Mouse (Mus musculus): Measurements from ENCODE around the gene Lmx1a. TPM values are rescaled to one million over a fixed set of nuclear protein-coding genes. Genes with fewer than 3 reads are reported as not detected.

The Lmx1a gene
- polyA plus RNA-seq, 1 experiment from 2014 or later: 18.7 TPM

DNA sequence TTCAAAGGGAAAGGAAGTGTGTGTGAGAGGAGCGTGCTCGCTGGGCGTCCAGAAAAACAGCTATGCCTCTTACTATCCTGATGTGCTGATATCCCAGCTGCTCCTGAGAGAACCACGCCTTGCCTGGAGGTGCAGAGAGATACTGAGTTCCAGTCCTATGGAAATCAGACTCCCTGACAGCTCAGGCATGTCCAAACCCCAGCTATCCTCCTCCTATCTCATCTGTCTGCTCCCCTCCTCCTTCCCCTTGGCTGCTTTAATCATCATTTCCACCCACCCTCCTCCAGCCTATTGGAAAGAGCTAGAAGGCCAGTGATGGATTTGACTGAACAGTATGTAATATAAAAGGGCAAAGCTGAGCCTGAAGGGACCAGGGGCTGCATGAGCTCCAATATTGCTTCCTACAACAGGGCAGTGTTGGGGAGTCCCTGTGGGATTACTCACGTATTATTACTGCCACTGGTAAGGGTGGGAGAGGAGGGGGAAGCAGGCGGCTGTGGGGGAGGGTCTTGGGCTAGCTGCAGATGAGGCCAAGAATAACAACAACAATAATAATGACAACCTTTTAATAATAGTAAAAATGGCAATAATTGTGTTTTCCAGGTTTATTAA is 26.8 kb downstream of the Lmx1a start:
- H3K4me1 ChIP-seq (ENCODE audit: control insufficient read depth, insufficient read depth, low read length): peaks cover 6% of the 10 kb centered on the region
- no peaks in the 10 kb centered on the region for H3K36me3 ChIP-seq (ENCODE audit: control insufficient read depth, insufficient read depth, low read length)
- no peak overlapping the region for H3K9ac ChIP-seq (ENCODE audit: low read length)
- H3K4me2 ChIP-seq: no peak overlapping the region
- peak; percentile 59; the same call in 1 of the 2 replicates for ATAC-seq (ENCODE audit: low FRiP score)
- 0 out of 2 replicates have a peak, but pooled peaks cover 3% of the 10 kb centered on the region for H3K27me3 ChIP-seq (ENCODE audit: control insufficient read depth, insufficient read depth, low read length)
- H3K27ac ChIP-seq (ENCODE audit: low read depth, low read length): no peak overlapping the region
- no peaks in the 10 kb centered on the region for H3K9me3 ChIP-seq (ENCODE audit: control insufficient read depth, low read length)
- no peak overlapping the region for H3K4me3 ChIP-seq (ENCODE audit: low read depth, low read length)
- DNase-seq (ENCODE audit: low spot score, missing footprints): no peak
- WGBS: 30% methylated on average over 6 of the region's 6 CpGs

DNA sequence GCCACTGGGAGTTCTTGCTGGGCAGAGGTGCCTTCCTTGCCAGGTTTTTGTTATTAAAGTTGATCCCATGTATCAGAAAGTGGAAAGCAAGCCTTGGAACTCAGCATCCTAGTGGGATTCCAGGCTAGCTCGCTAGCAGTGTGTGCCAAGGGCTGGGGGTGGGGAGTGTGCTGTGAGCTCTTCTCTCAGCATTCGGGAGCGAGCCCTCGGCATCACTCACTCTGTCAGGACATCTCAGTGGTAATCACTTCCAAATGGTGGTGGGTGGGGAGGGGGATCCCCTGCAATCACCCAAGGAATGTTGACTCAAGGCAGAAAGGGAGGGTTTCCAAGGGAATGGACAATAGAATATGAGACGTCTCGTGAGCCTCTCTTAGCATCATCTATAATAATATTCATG is 45.4 kb downstream of the Lmx1a start:
- 15% methylated on average over 6 of the region's 6 CpGs for WGBS

DNA sequence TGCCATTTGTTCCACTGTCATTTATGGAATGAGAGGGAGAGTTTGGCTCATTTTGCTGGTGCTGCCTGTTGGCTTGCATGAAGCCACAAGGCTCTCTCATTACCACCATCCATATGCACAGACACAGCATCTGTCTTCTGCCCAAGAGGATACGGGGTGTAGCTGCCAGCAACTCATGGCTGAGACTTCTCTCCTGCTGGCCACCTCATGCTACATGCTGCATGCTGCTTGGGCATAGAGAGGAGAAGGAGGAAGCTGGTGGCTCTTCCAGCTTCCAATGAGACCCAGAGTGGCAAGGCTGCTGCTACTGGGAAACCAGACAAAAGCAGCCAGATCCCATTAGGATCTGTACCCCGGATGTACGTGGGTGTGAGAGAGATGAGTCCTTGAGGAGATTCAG is 47.8 kb downstream of the Lmx1a start:
- 81% methylated on average over 3 of the region's 3 CpGs for WGBS
- Histone ChIP-seq H3K36me3 (ENCODE audit: control insufficient read depth, insufficient read depth, low read length) (no peaks in the 10 kb centered on the region), H3K9me3 (ENCODE audit: control insufficient read depth, low read length) (no peaks in the 10 kb centered on the region)

More for the DNA sequence above, 45.4 kb downstream of the Lmx1a start:
- Histone ChIP-seq H3K36me3 (ENCODE audit: control insufficient read depth, insufficient read depth, low read length) (no peaks in the 10 kb centered on the region), H3K27me3 (ENCODE audit: control insufficient read depth, insufficient read depth, low read length) (no peaks in the 10 kb centered on the region; the same call in 1 of the 2 replicates), H3K27ac (ENCODE audit: low read depth, low read length) (no peak overlapping the region), H3K4me2 (no peak overlapping the region), H3K4me1 (ENCODE audit: control insufficient read depth, insufficient read depth, low read length) (peaks cover 6% of the 10 kb centered on the region), H3K9me3 (ENCODE audit: control insufficient read depth, low read length) (no peaks in the 10 kb centered on the region), H3K4me3 (ENCODE audit: low read depth, low read length) (no peak overlapping the region), H3K9ac (ENCODE audit: low read length) (no peak overlapping the region)
- DNase-seq (ENCODE audit: low spot score, missing footprints): no peak
- ATAC-seq (ENCODE audit: low FRiP score): no peak

DNA sequence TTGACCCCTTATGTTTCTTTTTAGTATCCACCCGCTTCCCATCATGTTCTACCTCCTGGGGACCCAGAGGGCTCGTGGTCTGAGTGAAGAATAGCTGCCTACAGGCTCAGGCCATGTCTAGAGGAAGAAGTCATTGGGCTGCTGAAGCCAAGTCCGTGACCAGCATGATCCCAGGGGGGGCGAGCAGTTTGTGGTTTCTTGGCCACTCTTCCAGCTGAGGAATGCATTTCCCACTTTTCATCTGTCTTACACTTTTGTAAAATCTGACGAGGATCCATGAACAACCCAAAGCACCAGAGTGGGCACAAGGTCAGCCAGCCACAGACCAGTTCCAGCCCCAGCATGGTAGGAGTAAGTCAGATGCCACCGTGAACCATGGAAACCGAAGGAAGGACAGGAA is 50.2 kb downstream of the Lmx1a start:
- 88% methylated on average over 7 of the region's 7 CpGs for WGBS
- Histone ChIP-seq H3K4me3 (ENCODE audit: low read depth, low read length) (no peak overlapping the region), H3K9me3 (ENCODE audit: control insufficient read depth, low read length) (no peaks in the 10 kb centered on the region), H3K9ac (ENCODE audit: low read length) (no peak overlapping the region), H3K4me2 (no peak overlapping the region), H3K27me3 (ENCODE audit: control insufficient read depth, insufficient read depth, low read length) (no peaks in the 10 kb centered on the region), H3K27ac (ENCODE audit: low read depth, low read length) (no peak overlapping the region), H3K36me3 (ENCODE audit: control insufficient read depth, insufficient read depth, low read length) (no peaks in the 10 kb centered on the region), H3K4me1 (ENCODE audit: control insufficient read depth, insufficient read depth, low read length) (peaks cover 1% of the 10 kb centered on the region)
- ATAC-seq (ENCODE audit: low FRiP score) (no peak), DNase-seq (ENCODE audit: low spot score, missing footprints) (no peak)

More for the DNA sequence above, 47.8 kb downstream of the Lmx1a start:
- Histone ChIP-seq H3K4me2 (no peak overlapping the region), H3K4me3 (ENCODE audit: low read depth, low read length) (no peak overlapping the region), H3K27me3 (ENCODE audit: control insufficient read depth, insufficient read depth, low read length) (no peaks in the 10 kb centered on the region; the same call in 1 of the 2 replicates), H3K27ac (ENCODE audit: low read depth, low read length) (no peak overlapping the region), H3K9ac (ENCODE audit: low read length) (no peak overlapping the region), H3K4me1 (ENCODE audit: control insufficient read depth, insufficient read depth, low read length) (peaks cover 6% of the 10 kb centered on the region)
- no peak for DNase-seq (ENCODE audit: low spot score, missing footprints)
- ATAC-seq (ENCODE audit: low FRiP score): no peak

GRCm38 (mm10) chr1:167746676-167747075 is 57.6 kb downstream of the Lmx1a start:
- Histone ChIP-seq H3K4me2 (no peak overlapping the region), H3K4me3 (ENCODE audit: low read depth, low read length) (no peak overlapping the region), H3K9me3 (ENCODE audit: control insufficient read depth, low read length) (no peaks in the 10 kb centered on the region), H3K4me1 (ENCODE audit: control insufficient read depth, insufficient read depth, low read length) (no peaks in the 10 kb centered on the region), H3K36me3 (ENCODE audit: control insufficient read depth, insufficient read depth, low read length) (no peaks in the 10 kb centered on the region), H3K27ac (ENCODE audit: low read depth, low read length) (no peak overlapping the region), H3K27me3 (ENCODE audit: control insufficient read depth, insufficient read depth, low read length) (no peaks in the 10 kb centered on the region), H3K9ac (ENCODE audit: low read length) (no peak overlapping the region)
- DNase-seq (ENCODE audit: low spot score, missing footprints) (no peak), ATAC-seq (ENCODE audit: low FRiP score) (no peak)
- 49% methylated on average over 6 of the region's 6 CpGs for WGBS

DNA sequence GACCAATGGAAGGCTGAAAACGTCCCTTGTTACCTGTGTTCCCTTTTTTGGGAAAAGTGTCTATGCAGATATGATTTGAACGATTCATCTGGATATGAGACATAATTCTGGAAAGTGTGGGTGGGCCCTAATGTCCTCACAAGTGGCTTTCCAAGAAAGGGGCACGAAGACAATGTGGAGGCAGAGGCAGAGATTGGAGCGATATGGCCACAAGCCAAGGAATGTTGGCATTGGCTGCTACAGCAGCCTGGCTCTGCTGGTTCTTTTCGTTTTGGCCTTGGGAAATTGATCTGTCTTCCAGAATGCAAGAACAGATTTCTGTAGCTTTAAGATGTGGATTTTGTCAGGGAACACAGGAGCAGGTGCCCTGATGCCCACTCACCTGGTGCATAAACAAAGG is 63.6 kb downstream of the Lmx1a start:
- no peak overlapping the region for H3K27ac ChIP-seq (ENCODE audit: low read depth, low read length)
- H3K4me2 ChIP-seq: no peak overlapping the region
- H3K36me3 ChIP-seq (ENCODE audit: control insufficient read depth, insufficient read depth, low read length): no peaks in the 10 kb centered on the region
- H3K27me3 ChIP-seq (ENCODE audit: control insufficient read depth, insufficient read depth, low read length): peaks cover 14% of the 10 kb centered on the region
- DNase-seq (ENCODE audit: low spot score, missing footprints) (no peak), ATAC-seq (ENCODE audit: low FRiP score) (no peak)
- H3K9me3 ChIP-seq (ENCODE audit: control insufficient read depth, low read length): no peaks in the 10 kb centered on the region
- no peaks in the 10 kb centered on the region for H3K4me1 ChIP-seq (ENCODE audit: control insufficient read depth, insufficient read depth, low read length)
- no peak overlapping the region for H3K9ac ChIP-seq (ENCODE audit: low read length)
- H3K4me3 ChIP-seq (ENCODE audit: low read depth, low read length): no peak overlapping the region
- 88% methylated on average over 5 of the region's 5 CpGs for WGBS

DNA sequence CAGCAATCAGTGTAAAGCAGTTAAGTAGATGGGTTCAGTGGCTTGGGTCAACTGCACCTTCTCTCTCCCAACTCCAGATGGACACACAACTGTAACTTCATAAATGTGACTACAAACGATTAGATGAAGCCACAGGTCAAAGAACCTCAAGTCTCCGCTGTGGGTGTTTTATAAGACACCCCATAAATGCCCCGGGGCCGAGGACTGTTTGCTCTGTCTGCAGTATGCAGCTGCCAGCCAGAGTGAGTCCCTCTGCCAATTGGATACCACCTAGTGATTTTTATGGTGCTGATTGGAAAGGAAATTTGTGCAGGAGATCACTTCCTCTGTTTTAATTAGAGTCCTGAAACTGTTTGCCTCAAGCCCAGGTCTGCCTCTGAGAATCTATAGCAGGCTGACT is 65.0 kb downstream of the Lmx1a start:
- Histone ChIP-seq H3K27me3 (ENCODE audit: control insufficient read depth, insufficient read depth, low read length) (peaks cover 26% of the 10 kb centered on the region), H3K4me1 (ENCODE audit: control insufficient read depth, insufficient read depth, low read length) (peaks cover 2% of the 10 kb centered on the region; the same call in 1 of the 2 replicates), H3K4me2 (no peak overlapping the region), H3K27ac (ENCODE audit: low read depth, low read length) (no peak overlapping the region), H3K36me3 (ENCODE audit: control insufficient read depth, insufficient read depth, low read length) (no peaks in the 10 kb centered on the region), H3K4me3 (ENCODE audit: low read depth, low read length) (no peak overlapping the region), H3K9me3 (ENCODE audit: control insufficient read depth, low read length) (no peaks in the 10 kb centered on the region), H3K9ac (ENCODE audit: low read length) (no peak overlapping the region)
- 78% methylated on average over 4 of the region's 4 CpGs for WGBS
- ATAC-seq (ENCODE audit: low FRiP score) (no peak), DNase-seq (ENCODE audit: low spot score, missing footprints) (no peak)

DNA sequence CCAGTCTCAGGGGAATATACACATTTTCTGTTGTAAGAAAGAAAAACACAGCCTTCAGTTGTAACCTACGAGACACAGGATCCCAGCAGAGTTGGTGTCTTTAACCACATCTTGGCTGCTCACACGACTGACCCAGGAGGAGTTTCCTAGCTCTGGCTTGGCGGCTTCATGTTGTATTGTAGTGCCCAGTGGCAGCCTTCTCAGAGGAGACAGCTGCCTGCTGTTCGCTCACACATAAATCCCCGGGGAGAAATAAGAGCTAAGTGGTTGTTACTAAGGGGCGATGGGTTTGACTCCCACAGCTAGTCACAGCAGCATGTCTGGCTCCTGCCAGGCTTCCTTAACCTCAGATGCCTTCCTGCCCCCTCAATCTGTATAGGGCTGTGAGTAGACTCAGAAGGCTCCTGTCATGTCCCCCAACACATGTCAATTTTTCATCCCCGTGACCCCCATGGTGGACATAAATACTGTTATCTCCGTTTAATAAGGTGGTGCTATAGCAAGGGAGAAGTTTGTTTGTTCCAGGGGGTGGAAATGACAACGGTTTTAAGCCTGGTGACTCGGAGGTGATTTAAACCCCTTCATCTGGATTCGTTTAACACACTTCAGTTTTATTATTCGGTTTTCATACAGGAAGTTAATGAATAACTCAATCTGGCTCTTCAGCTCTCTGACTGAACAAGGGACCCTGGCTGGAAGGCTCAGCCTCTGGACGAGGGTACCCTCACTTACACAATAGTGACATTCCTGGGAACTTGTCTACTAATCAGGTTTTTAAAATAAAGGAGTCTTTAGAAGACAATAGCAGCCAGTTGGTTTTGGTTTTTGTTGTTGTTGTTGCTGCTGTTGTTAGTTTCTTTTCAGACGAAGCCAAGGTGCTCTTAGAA is 65.8 kb downstream of the Lmx1a start:
- 26% methylated on average over 14 of the region's 14 CpGs for WGBS
- peaks cover 30% of the 10 kb centered on the region for H3K27me3 ChIP-seq (ENCODE audit: control insufficient read depth, insufficient read depth, low read length)

DNA sequence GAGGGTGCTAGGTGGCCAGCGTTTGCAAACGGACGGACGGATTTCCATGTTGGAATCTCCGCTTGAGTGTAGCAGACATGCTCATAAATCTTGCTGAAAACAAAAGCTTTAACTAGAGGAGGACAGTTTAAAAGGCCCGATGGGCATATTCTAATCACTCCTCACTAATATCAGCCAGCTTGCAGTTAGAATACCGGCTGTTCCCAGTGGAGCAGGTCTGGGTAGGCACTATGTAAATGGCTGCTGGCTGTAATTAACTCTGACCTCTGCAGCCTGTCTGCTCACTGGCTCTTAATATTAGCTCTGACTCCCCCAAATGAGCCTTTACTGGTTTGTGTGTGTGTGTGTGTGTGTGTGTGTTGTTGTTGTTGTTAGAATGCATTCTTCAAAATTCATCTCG is 69.2 kb downstream of the Lmx1a start:
- peaks cover 17% of the 10 kb centered on the region for H3K4me1 ChIP-seq (ENCODE audit: control insufficient read depth, insufficient read depth, low read length)
- no peak for DNase-seq (ENCODE audit: low spot score, missing footprints)
- no peak overlapping the region for H3K9ac ChIP-seq (ENCODE audit: low read length)
- no peak for ATAC-seq (ENCODE audit: low FRiP score)
- no peaks in the 10 kb centered on the region for H3K36me3 ChIP-seq (ENCODE audit: control insufficient read depth, insufficient read depth, low read length)
- H3K27ac ChIP-seq (ENCODE audit: low read depth, low read length): no peak overlapping the region
- 83% methylated on average over 8 of the region's 8 CpGs for WGBS
- no peak overlapping the region for H3K4me2 ChIP-seq
- H3K27me3 ChIP-seq (ENCODE audit: control insufficient read depth, insufficient read depth, low read length): peaks cover 48% of the 10 kb centered on the region
- H3K9me3 ChIP-seq (ENCODE audit: control insufficient read depth, low read length): no peaks in the 10 kb centered on the region
- no peak overlapping the region for H3K4me3 ChIP-seq (ENCODE audit: low read depth, low read length)

More for the DNA sequence above, 65.8 kb downstream of the Lmx1a start:
- Histone ChIP-seq H3K27ac (ENCODE audit: low read depth, low read length) (no peak overlapping the region), H3K9ac (ENCODE audit: low read length) (no peak overlapping the region), H3K9me3 (ENCODE audit: control insufficient read depth, low read length) (no peaks in the 10 kb centered on the region), H3K36me3 (ENCODE audit: control insufficient read depth, insufficient read depth, low read length) (no peaks in the 10 kb centered on the region), H3K4me3 (ENCODE audit: low read depth, low read length) (no peak overlapping the region), H3K4me1 (ENCODE audit: control insufficient read depth, insufficient read depth, low read length) (peaks cover 2% of the 10 kb centered on the region; the same call in 1 of the 2 replicates), H3K4me2 (no peak overlapping the region)
- peak; percentile 84 for DNase-seq (ENCODE audit: low spot score, missing footprints)
- ATAC-seq (ENCODE audit: low FRiP score): no peak

Data from midbrain, embryonic 11.5 days (tissue).